Mouse (Mus musculus): ENCODE data around the gene Syde2. TPM values are rescaled to one million over a fixed set of nuclear protein-coding genes. Genes with fewer than 3 reads are reported as not detected.
"Not testable (repeated sequence)": the region's sequence is repeated elsewhere in the genome, so short reads cannot be mapped to it uniquely, and the experiment has no call there.

Syde2 gene
- total RNA-seq, 2 experiments from 2014 or later, result 4.4 to 5.3 TPM

- intact Hi-C loops (cut with DNase I), result no loop called here
- no peak for DNase-seq
Observed at GRCm38 (mm10) chr3:145964473-145964872, 23.2 kb upstream of the Syde2 start.

DNA sequence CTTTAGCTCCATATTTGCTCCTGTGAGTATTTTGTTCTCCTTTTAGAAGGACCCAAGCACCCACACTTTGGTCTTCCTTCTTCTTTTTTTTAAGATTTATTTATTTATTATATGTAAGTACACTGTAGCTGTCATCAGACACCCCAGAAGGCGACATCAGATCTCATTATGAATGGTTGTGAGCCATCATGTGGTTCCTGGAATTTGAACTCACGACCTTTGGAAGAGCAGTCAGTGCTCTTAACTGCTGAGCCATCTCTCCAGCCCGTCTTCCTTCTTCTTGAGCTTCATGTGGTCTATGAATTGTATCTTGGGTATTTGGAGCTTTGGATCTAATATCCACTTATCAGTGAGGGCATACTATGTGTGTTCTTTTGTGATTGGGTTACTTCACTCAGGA is 22.1 kb upstream of the Syde2 start:
- intact Hi-C loops (cut with DNase I); DNase-seq: not testable (repeated sequence)

GRCm38 (mm10) chr3:145966806-145967205 is 20.9 kb upstream of the Syde2 start:
- no peak for DNase-seq
- intact Hi-C loops (cut with DNase I), result no loop called here

DNA sequence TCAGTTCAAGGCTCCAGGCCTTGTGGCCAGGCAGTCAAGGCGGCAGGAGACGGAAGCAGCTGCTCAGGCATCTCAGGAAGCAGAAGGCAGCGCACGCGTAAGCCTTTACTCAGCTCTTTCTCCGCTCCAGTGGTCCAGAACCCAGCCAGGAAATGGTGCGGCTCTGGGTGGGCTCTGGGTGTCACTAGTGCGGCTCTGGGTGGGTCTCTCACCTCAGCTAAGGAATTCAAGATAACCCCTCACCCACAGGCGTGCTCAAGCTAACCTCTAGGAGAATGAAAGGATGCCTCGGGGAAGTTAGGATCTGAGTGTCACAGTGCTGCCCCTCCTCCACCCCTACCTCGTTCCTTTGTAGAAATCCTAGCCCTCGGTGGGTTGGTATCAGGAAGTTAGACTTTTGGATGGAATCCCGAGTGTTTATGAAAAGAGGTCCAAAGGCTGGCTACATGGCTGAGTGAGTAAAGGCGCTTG is 18.6 kb upstream of the Syde2 start:
- intact Hi-C loops (cut with DNase I), result no loop called here
- DNase-seq, result no peak

DNA sequence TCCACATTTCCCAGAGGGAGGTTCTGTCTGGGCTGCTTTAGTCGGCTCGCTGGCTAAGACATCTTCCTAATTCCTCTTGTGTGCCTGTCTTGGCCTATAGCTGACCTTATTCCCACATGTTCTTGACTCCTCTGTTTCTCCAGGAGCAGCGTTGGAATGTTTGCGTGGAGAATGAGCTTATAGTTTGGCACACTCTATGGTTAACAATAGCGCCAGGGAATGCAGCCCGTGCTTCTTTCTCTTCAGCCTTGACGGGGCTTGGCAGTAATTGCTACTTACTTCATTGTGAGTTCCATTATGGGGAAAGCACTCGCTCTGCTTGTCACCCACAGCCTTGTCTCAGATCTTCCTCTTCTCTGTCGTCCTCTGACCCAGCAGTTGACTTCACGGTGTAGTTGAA is 16.2 kb upstream of the Syde2 start:
- intact Hi-C loops (cut with DNase I), result no loop called here

DNA sequence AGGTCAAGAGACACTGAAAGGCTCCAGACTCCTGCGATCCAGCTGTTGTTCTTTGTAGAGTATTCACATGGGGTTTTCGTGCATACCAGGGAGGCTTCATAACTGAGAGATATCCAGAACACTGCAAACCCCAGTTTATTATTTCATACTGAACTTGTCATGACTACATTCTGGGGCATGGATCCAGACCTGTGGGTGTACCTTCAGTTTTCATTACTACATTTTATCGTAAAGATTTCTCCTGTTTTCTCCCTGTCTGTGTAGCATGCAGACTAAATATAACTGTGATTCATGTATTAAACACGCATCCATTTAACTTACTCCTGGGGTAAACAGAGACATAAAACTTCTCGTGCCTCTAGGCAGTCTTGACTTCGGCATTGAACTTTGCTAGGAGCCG is 12.7 kb upstream of the Syde2 start:
- no peak for DNase-seq
- intact Hi-C loops (cut with DNase I), result no loop called here

More for the DNA sequence above, 16.2 kb upstream of the Syde2 start:
- DNase-seq, result no peak

- no peak for DNase-seq
- intact Hi-C loops (cut with DNase I), result no loop called here
Observed at GRCm38 (mm10) chr3:145985333-145985925, 2.2 kb upstream of the Syde2 start.

DNA sequence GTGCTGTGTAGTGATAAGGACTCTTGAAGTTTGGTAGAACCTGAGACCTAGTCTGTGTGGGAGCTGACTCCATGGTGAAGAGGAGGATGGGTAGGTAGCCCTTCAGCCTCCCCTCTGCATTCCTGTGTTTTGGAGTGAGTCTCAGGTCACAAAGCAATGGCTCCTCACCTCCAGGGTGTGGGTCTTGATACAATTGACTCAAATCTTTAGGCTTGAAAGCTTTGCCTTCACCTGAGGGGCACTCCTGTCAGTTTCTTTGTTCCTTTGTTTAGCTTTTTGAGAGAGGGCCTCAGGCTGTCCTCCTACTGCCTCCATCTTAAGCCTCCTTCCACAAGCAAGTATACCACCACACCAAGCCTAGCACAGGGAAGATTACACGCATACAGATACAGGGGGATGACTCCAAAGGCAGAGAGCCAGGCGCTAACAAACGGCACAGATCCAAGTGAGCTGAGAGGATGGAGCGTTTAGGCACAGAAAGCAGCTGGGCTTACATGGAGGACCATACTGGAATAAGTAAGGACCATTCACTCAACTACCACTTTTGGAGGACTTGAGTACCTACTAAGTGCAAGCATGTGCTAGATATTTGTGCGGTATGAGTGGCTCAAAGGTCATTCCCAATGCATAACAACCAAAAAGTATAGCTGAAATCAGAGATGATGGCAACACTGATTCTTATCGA is 1.2 kb upstream of the Syde2 start:
- DNase-seq, result no peak
- intact Hi-C loops (cut with DNase I), result no loop called here

DNA sequence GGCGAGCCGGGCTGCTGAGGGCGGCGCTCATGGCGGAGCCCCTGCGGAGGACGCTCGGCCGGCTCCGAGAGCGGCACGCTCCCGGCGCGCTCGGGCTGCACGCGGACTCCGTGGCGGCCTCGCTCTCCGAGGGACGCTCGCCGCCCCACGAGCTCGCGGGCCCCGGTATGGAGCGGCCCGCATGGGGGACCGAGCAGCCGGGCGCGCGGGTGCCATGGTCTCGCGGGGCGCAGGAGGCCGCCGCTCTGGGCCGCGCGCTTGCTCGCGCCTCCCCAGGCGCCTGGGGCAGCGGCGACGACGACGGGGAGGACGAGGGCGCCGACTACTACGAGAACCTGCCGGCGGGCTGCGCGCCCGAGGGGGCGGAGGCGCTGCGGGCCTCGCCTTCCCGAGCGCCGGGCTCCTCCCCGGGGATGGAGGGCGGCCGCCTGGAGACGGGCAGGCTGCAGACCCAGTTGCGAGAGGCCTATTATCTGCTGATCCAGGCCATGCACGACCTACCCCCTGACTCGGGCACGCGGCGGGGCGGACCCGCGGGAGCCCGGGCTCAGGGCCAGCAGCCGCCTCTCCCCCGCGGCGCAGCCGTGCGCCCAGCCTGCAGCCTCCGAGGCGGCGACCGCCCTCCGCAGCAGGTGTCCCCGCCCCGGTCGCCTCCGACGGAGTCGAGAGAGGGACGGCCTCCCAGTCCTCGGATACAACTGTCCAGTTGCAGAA is 457 bp downstream of the Syde2 start:
- intact Hi-C loops (cut with DNase I), result no loop called here
- DNase-seq, result peak; percentile 44

GRCm38 (mm10) chr3:145988684-145989575 is 1.3 kb downstream of the Syde2 start:
- intact Hi-C loops (cut with DNase I), result no loop called here
- no peak for DNase-seq

GRCm38 (mm10) chr3:145989576-145990081 is 2.0 kb downstream of the Syde2 start:
- no peak for DNase-seq
- intact Hi-C loops (cut with DNase I), result no loop called here

- intact Hi-C loops (cut with DNase I), result no loop called here
- DNase-seq, result no peak
Observed at GRCm38 (mm10) chr3:145991130-145991529, 3.5 kb downstream of the Syde2 start.

- intact Hi-C loops (cut with DNase I), result no loop called here
- no peak for DNase-seq
Observed at GRCm38 (mm10) chr3:145991976-145992730, 4.5 kb downstream of the Syde2 start.

DNA sequence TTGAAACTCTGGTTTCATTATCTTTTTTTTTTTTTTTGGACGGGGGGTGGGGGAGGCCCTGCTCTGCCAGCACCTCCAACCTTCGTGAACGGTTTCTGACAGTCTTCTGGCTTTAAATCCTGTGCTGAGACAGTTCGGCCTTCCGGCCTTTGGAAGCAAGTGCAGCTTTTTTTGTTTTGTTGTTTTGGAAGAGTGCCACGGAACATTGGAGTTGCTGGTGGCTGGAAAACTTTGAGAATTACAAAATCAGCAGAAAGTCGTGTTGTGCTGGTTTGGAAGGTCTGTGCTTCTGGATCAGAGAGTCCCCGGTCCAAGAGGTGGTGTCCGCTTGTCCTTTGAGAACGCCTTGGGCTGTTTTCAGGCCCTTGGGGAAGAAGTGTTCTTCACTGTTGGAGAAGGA is 5.1 kb downstream of the Syde2 start:
- DNase-seq, result no peak
- intact Hi-C loops (cut with DNase I), result no loop called here

GRCm38 (mm10) chr3:145993481-145994201 is 6.0 kb downstream of the Syde2 start:
- no peak for DNase-seq
- intact Hi-C loops (cut with DNase I), result no loop called here

DNA sequence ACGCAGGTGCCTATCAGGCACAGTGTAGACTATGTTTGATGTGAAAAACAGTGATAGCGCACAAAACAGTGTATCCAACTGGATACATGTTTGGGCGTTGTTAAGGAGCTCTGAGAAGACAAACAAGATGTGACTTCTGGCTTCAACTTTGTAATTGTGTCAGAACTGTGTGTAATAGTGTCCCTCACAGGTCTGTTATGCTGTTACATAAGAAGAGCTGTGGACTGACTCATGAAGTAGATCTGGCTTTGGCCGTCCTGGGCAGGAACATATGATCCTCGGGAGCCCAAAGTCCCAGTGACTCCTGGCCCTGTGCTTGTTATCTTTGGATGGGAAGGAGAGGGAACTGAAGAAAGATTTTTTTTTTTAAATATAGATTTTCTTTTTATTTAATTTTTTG is 7.8 kb downstream of the Syde2 start:
- intact Hi-C loops (cut with DNase I), result no loop called here
- DNase-seq, result no peak

DNA sequence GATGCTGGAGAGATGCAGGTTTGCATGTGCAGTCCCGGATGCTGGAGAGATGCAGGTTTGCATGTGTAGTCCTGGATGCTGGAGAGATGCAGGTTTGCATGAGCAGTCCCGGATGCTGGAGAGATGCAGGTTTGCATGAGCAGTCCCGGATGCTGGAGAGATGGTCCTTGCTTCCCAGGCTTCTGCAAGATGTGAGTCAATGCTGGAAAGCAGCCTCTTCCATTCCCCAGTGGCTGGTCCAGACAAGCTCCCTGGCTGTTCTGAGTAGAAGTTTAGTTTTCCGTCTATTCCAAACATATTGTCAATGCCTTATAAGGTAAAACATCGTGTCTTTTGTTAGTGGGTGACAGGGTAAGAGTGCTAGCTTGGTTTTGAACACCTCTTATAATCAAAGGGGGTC is 8.9 kb downstream of the Syde2 start:
- DNase-seq; intact Hi-C loops (cut with DNase I): not testable (repeated sequence)

DNA sequence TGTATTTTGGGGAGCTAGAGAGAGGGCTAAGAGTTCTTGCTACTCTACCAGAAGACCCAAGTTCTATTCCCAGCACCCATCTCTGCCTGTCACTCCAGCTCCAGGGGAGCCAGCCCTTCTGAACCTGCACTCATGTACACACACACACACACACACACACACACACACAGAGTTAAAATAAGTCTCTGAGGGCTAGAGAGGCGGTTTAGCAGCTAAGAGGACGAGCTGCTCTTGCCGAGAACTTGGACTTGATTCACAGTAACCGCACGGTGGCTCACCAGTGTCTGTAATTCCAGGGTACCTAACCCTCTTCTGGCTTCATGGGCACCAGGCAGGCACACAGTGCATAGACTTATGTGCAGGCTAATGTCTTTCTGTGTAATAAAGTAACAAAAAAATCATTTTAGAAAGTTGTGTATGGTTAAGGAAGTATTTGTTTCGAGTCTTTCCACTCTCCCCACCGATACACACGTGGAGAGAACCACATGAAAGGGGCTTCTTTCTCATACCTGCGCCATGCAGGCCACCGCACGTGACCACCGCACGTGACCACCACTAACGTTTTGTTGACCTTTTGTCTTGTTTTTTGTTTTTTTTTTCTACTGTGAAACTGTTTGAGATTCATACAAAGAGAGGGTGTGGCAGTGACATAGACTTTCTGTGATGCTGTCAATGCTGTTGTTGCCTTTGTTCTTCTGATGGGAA is 16.8 kb downstream of the Syde2 start:
- intact Hi-C loops (cut with DNase I), result no loop called here
- no peak for DNase-seq

DNA sequence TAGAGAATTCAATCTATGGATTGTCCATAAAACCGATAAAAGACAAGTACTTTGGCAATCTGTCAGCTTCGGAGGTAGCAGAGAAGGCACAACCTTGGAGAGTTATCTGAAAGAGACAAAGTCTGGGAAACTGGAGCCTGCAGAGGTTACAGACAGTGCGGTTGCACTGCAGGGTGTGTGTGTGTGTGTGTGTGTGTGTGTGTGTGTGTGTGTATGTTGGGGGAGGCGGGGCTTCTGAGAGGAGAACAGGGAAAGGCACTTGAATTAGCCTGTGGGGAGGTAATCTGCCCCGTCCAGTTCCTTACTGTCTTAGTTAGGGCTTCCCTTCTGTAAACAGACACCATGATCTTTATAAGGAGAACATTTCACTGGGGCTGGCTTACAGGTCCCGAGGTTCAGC is 20.2 kb downstream of the Syde2 start:
- DNase-seq, result no peak
- intact Hi-C loops (cut with DNase I), result no loop called here

All from left cerebral cortex, postnatal 4 days (tissue).